Mouse (Mus musculus) left cerebral cortex, postnatal 10 days (tissue): ENCODE measurements around the gene Pigu. TPM values are rescaled to one million over a fixed set of nuclear protein-coding genes. Genes with fewer than 3 reads are reported as not detected.

Experiments
- DNase-seq, 2 experiments: peaks; one replicate each; pipeline ENCODE4 v3.0.0; 2021 to 2022; ENCODE audit warnings: low spot score in 2 of 2, mixed read lengths in 1 of 2; ENCODE audit errors: extremely low spot score in 1 of 2
- intact Hi-C: fragments of 180-260 bp; cut with DNase I; formaldehyde crosslinking; loops from one replicate; pipeline ENCODE4 v1.15.1; 2025
- total RNA-seq, 2 experiments: library from RNA; stranded (reverse); gene quantifications; 2 replicates each; pipeline ENCODE4 v1.2.3; 2021

Pigu gene
- total RNA-seq = 10 to 100 TPM; 31.1 to 32.2 TPM

- DNase-seq = peak; percentile 94 to 95
- intact Hi-C loops = no loop called here
Observed at GRCm38 (mm10) chr2:155356971-155357591, at the start of gene Pigu. Gene Pigu, minus strand, starts transcription at chr2:155357430.

GRCm38 (mm10) chr2:155404635-155405034 lies 47.4 kb upstream of the Pigu start:
- no peak for DNase-seq
- intact Hi-C loops = no loop called here

- no peak for DNase-seq
- intact Hi-C loops = no loop called here
Observed at GRCm38 (mm10) chr2:155401926-155402325, 44.7 kb upstream of the Pigu start.

- DNase-seq = peak in 1 of 2 experiments; percentile 75
- intact Hi-C loops = no loop called here
Observed at GRCm38 (mm10) chr2:155400276-155400675, 43.0 kb upstream of the Pigu start.

GRCm38 (mm10) chr2:155394586-155394985 lies 37.4 kb upstream of the Pigu start:
- intact Hi-C loops = no loop called here
- no peak for DNase-seq

- no peak for DNase-seq
- intact Hi-C loops = no loop called here
Observed at GRCm38 (mm10) chr2:155388573-155388972, 31.3 kb upstream of the Pigu start.

GRCm38 (mm10) chr2:155387052-155387451 lies 29.8 kb upstream of the Pigu start:
- DNase-seq = no peak
- intact Hi-C loops = no loop called here

- DNase-seq = no peak
- intact Hi-C loops = no loop called here
Observed at GRCm38 (mm10) chr2:155386534-155386899, 29.3 kb upstream of the Pigu start.

GRCm38 (mm10) chr2:155385731-155386533 lies 28.7 kb upstream of the Pigu start:
- intact Hi-C loops = no loop called here

GRCm38 (mm10) chr2:155385090-155385489 lies 27.9 kb upstream of the Pigu start:
- peak; percentile 76 to 88 for DNase-seq
- intact Hi-C loops = no loop called here

More at GRCm38 (mm10) chr2:155385731-155386533, 28.7 kb upstream of the Pigu start:
- DNase-seq = no peak

- intact Hi-C loops = loop anchor here (5.0 kb wide), 1 partner anchor 106 kb away; the partner anchor contains the start of gene Map1lc3a
- DNase-seq = peak; percentile 54 to 57
Observed at GRCm38 (mm10) chr2:155382791-155383438, 25.7 kb upstream of the Pigu start.

- intact Hi-C loops = loop anchor here (5.0 kb wide), 1 partner anchor 105 kb away; the partner anchor contains the start of gene Map1lc3a
- DNase-seq = no peak
Observed at GRCm38 (mm10) chr2:155382332-155382700, 25.1 kb upstream of the Pigu start.

- peak; percentile 96 to 97 for DNase-seq
- intact Hi-C loops = loop anchor here (5.0 kb wide), 1 partner anchor 104 kb away; the partner anchor contains the start of gene Map1lc3a
Observed at GRCm38 (mm10) chr2:155381643-155382331, 24.6 kb upstream of the Pigu start.

- DNase-seq = no peak
- intact Hi-C loops = loop anchor here (5.0 kb wide), 1 partner anchor 104 kb away; the partner anchor contains the start of gene Map1lc3a
Observed at GRCm38 (mm10) chr2:155381060-155381437, 23.8 kb upstream of the Pigu start.

GRCm38 (mm10) chr2:155380261-155381059 lies 23.2 kb upstream of the Pigu start, which contains the start of gene Trp53inp2:
Gene Trp53inp2, plus strand, starts transcription at chr2:155381059.
- intact Hi-C loops = loop anchor here (5.0 kb wide), 1 partner anchor 103 kb away; the partner anchor contains the start of gene Map1lc3a
- DNase-seq = no peak

GRCm38 (mm10) chr2:155376191-155376590 lies 19.0 kb upstream of the Pigu start:
- intact Hi-C loops = no loop called here
- DNase-seq = no peak

- DNase-seq = no peak
- intact Hi-C loops = no loop called here
Observed at GRCm38 (mm10) chr2:155374521-155374920, 17.3 kb upstream of the Pigu start.

GRCm38 (mm10) chr2:155373886-155374285 lies 16.7 kb upstream of the Pigu start:
- intact Hi-C loops = no loop called here
- no peak for DNase-seq
